Mouse (Mus musculus) liver, postnatal 0 days (tissue): Measurements from ENCODE around the gene D030056L22Rik.

ENCODE experiments used
- CTCF ChIP-seq: sonication (generic); IDR thresholded peaks from 2 replicates; pipeline ENCODE4 v1.5.1; 2016; ENCODE audit warnings: antibody characterized with exemption, low read depth
- EP300 ChIP-seq: IDR thresholded peaks from 2 replicates; pipeline ENCODE4 v1.6.1; 2016; ENCODE audit warnings: antibody characterized with exemption, low read depth, mild to moderate bottlenecking

GRCm38 (mm10) chr19:18695552-18695951, 17.4 kb upstream of the D030056L22Rik start:
- TF ChIP-seq CTCF (no peak), EP300 (peak; percentile 89)
